ENCODE assay signal across 8 mouse cellular contexts in genomic region chr10:94942449-94943041, GRCm38 (mm10). TPM values are rescaled to one million over a fixed set of nuclear protein-coding genes. Genes with fewer than 3 reads are reported as not detected.
DNase-seq lines count a peak whose midpoint lies in the region; ATAC-seq and TF ChIP-seq lines count a peak whose summit lies in the region.

No protein-coding gene starts in this region.

- under 1% methylated on average over 17 of the region's 17 CpGs for WGBS in forebrain, embryonic 12.5 days
- 5% methylated on average over 17 of the region's 17 CpGs for WGBS in intestine, postnatal 0 days
- 5% methylated on average over 17 of the region's 17 CpGs for WGBS in spleen, adult 2 months

- peaks cover 29% of the 10 kb centered on the region for H3K27me3 ChIP-seq in forebrain, embryonic 12.5 days
- peaks cover 74% of the 10 kb centered on the region for H3K27me3 ChIP-seq in intestine, postnatal 0 days (replicated peaks; ENCODE audit: control insufficient read depth, insufficient read depth, low read length)
- peaks cover 5% of the 10 kb centered on the region for H3K27me3 ChIP-seq in spleen, adult 2 months (ENCODE audit: control insufficient read depth, insufficient read depth, low read length)

- peaks cover 52% of the 10 kb centered on the region for H3K4me1 ChIP-seq in forebrain, embryonic 12.5 days
- no peaks in the 10 kb centered on the region for H3K4me1 ChIP-seq in intestine, postnatal 0 days (replicated peaks; ENCODE audit: control insufficient read depth, insufficient read depth, low read length)
- H3K4me1 ChIP-seq in spleen, adult 2 months (ENCODE audit: control insufficient read depth, insufficient read depth, insufficient read length) = peaks cover 13% of the 10 kb centered on the region; the same call in 1 of the 2 replicates

- peak overlapping the region; percentile 78 for H3K4me3 ChIP-seq in forebrain, embryonic 12.5 days (replicated peaks)
- H3K4me3 ChIP-seq in intestine, postnatal 0 days (ENCODE audit: low read depth, low read length) = peak overlapping the region; percentile 67
- H3K4me3 ChIP-seq in spleen, adult 2 months (ENCODE audit: extremely low read depth, insufficient read depth, insufficient read length) = peak overlapping the region; percentile 88

- no peak for TF ChIP-seq CTCF in intestine, postnatal 0 days (IDR thresholded peaks at IDR 0.05; ENCODE audit: low read depth)
- TF ChIP-seq CTCF in spleen, adult 2 months (IDR thresholded peaks at IDR 0.05; ENCODE audit: extremely low read depth, insufficient read depth, insufficient read length, insufficient replicate concordance) = no peak

- peak; percentile 30 for DNase-seq in adrenal gland, postnatal 10 days
- no peak for DNase-seq in adrenal gland, postnatal 4 days (ENCODE audit: low spot score in 2 of 2)
- peak; percentile 65 for DNase-seq in ZHBTc4 (ENCODE audit: low read depth, low spot score)
- DNase-seq in lung, postnatal 25 days (ENCODE audit: low spot score) = peak; percentile 50
- DNase-seq in spleen, adult 2 months (ENCODE audit: low read depth in 1 of 2, low spot score in 2 of 2) = peak in 1 of 2 experiments; percentile 82
- DNase-seq in urinary bladder, postnatal 4 days (ENCODE audit: low spot score in 2 of 2) = no peak

- ATAC-seq in forebrain, embryonic 12.5 days (ENCODE audit: low FRiP score) = 0 out of 2 replicates have a peak, but pooled peaks have one; percentile 15
- no peak for ATAC-seq in intestine, postnatal 0 days

- H3K4me2 ChIP-seq in forebrain, embryonic 12.5 days = peak overlapping the region; percentile 87
- H3K4me2 ChIP-seq in intestine, postnatal 0 days (replicated peaks; ENCODE audit: low read depth) = peak overlapping the region; percentile 99

- peak overlapping the region; percentile 96 for H3K27ac ChIP-seq in forebrain, embryonic 12.5 days
- H3K27ac ChIP-seq in intestine, postnatal 0 days (ENCODE audit: low read depth, low read length) = no peak overlapping the region
- 0 out of 2 replicates have a peak overlapping the region, but pooled peaks have one; percentile 2 for H3K27ac ChIP-seq in spleen, adult 2 months (ENCODE audit: insufficient read depth, low read length)

- H3K9ac ChIP-seq in forebrain, embryonic 12.5 days = peak overlapping the region; percentile 90
- H3K9ac ChIP-seq in intestine, postnatal 0 days (ENCODE audit: low read depth, low read length) = no peak overlapping the region

- no peaks in the 10 kb centered on the region for H3K36me3 ChIP-seq in forebrain, embryonic 12.5 days (replicated peaks)
- H3K36me3 ChIP-seq in intestine, postnatal 0 days (ENCODE audit: control insufficient read depth, insufficient read depth) = no peaks in the 10 kb centered on the region
- no peaks in the 10 kb centered on the region for H3K36me3 ChIP-seq in spleen, adult 2 months (ENCODE audit: control insufficient read depth, insufficient read depth, low read length)

- no peaks in the 10 kb centered on the region for H3K9me3 ChIP-seq in forebrain, embryonic 12.5 days
- no peaks in the 10 kb centered on the region for H3K9me3 ChIP-seq in intestine, postnatal 0 days (ENCODE audit: control insufficient read depth)

- TF ChIP-seq POLR2A in spleen, adult 2 months (IDR thresholded peaks at IDR 0.05; ENCODE audit: low read depth, low read length) = no peak

RNA-seq across cellular contexts. Expression of gene Plxnc1, which starts 2.1 kb away (rescaled TPM):
- 1 to 10 TPM; 5.6 to 7.3 TPM for total RNA-seq in adrenal gland, postnatal 10 days (2021)
- 1 to 10 TPM; 5.2 to 7.4 TPM for total RNA-seq in adrenal gland, postnatal 4 days (2021)
- polyA plus RNA-seq in forebrain, embryonic 12.5 days (2016; fragmentation: Nextera tagmentation; extraction: Ambion mirVana) = 7.3 and 8.8 TPM in 2 replicates
- 0.70 and 0.80 TPM in 2 replicates for polyA plus RNA-seq in intestine, postnatal 0 days (2015; fragmentation: Nextera tagmentation; extraction: Ambion mirVana)
- polyA plus RNA-seq in spleen, adult 2 months (2012; rRNA removed) = 15.8 and 18.6 TPM in 2 replicates

Comparison
In these comparisons a context has a peak if more than half of its experiments do, and no peak if none do; other contexts are left out.
1. DNase-seq: peak in adrenal gland, postnatal 10 days (single experiment), ZHBTc4 (single experiment) and lung, postnatal 25 days (single experiment); none in adrenal gland, postnatal 4 days (0 of 2) and urinary bladder, postnatal 4 days (0 of 2).
2. Peak in every context shown above with its lines, with median percentiles within 50 percentile points of each other: H3K4me3 ChIP-seq.